Mouse (Mus musculus): ENCODE data around the gene Kmt2b. TPM values are rescaled to one million over a fixed set of nuclear protein-coding genes. Genes with fewer than 3 reads are reported as not detected.
A peak's percentile ranks its signal among the peaks of the same experiment; 100 is the strongest.

The Kmt2b gene
- total RNA-seq, 2 experiments from 2014 or later, result 40.0 to 48.4 TPM

DNA sequence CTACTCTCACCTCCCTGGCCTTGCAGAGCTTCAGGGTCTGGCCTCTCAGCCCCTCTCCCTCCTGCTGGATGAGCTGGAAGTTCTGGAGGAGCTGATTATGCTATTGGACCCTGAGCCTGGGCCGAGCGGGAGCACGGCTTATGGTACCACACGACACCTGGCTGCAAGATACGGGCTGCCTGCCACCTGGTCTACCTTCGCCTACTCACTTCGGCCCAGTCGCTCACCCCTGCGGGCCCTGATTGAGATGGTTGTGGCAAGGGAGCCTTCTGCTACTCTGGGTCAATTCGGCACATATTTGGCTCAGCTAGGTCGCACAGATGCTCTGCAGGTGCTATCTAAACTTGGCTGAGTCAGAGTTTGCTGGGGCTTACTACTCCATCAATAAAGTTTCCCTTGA lies 21.0 kb downstream of the Kmt2b start:
- DNase-seq (ENCODE audit: low spot score in 2 of 2), result no peak

DNA sequence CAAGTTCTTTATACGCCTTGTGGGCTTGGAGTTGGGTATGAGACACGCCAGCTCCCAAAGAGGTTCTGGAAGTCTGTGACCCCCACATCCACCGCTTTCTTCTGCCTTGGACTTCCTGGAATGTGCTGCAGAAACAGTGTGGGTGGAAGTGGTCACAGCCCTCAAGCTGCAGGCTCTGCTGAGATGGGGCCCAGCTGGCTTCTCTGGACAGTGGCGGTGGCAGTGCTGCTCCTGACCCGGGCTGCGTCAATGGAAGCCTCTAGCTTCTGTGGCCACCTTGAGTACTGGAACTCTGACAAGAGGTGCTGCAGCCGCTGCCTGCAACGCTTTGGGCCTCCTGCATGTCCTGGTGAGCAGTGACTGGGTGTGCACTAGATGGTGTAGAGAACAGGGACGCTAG lies 22.5 kb downstream of the Kmt2b start:
- DNase-seq (ENCODE audit: low spot score in 2 of 2), result no peak

DNA sequence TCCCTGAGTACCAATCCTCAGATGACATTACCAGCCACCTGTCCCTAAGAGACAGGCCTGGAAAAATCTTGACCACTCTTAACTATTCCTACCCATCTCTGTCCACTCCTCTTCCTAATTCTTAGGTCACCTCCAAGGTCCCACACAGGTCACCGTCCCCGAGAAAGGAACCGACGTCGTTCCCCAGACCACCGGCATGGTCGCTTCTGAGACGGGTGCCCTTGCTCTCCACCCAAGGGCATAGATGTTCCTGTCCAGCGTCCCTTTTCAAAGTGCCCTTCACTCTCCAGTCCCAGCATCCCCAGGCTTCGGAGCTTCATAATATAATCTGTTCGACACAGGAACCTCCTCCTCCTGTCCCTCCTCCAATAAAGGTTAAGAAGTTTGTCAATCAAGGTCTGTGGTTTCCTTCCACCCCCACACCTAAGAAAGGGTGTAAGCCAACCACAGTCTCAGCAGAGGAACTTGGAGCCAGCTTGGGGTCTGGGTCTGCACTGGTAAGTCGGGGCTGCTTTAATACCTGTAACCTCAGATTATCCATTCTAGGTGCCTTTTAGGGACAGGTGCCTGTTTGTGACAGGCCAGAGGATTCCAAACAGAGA lies 23.5 kb downstream of the Kmt2b start, which contains the start of gene Igflr1:
Gene Igflr1 (plus strand): TSS at position 458 of the 602 bp plus-strand sequence.
- no peak for DNase-seq (ENCODE audit: low spot score in 2 of 2)

DNA sequence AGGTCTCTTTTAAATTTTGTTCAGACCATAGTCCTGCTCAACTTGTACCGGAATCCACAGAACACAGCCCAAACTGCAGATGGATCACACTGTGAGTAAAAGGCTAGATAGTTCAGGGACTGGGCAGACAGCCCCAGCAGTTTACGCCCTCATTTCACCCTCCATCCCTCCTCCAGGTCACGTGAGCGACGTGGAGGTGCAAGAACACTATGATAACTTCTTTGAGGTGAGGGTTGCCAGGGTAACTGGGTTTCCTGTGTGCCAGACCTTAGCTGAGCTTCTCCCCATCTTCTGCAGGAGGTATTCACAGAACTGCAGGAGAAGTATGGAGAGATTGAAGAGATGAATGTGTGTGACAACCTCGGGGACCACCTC lies 24.6 kb downstream of the Kmt2b start:
- no peak for DNase-seq (ENCODE audit: low spot score in 2 of 2)

DNA sequence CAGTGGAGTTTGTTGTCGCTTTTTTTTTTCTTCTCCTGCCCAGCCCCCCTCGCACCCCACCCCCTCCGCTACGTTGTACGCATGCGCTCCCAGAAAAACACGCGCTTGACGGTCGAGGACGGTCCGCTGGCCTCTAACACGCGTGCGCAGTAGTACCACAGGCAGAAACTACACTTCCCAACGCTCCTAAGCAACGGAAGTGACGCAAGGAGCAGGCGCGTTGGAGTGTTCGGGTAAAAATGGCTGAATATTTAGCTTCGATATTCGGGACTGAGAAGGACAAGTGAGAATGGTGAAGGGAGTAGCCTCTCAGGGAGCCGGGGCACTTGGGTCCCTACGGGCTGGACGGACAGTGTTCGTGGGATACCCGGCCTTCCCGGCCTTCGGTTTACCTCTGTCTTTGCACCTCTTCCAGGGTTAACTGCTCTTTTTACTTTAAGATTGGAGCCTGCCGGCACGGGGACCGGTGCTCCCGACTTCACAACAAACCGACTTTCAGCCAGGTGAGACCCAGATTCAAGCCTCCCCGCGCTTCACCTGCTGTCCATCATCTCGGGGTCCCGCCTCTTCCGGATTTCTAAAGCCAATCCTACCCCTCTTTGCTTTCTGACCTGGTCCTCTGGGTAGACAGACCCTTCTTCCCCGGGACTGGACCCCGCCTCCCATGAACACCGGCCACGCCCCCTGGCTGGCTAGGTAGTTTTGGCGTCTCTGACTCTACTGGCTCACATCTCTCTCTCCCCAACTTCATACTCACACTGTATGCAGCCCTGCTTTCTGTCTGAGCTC lies 25.2 kb downstream of the Kmt2b start, which contains the start of the genes U2af1l4, Gm49396 and Psenen:
Gene U2af1l4 (plus strand): TSS at position 185 of the 789 bp plus-strand sequence.
Gene Gm49396 (plus strand): TSS at position 228 of the 789 bp plus-strand sequence.
Gene Psenen (minus strand): TSS at position 511 of the 789 bp plus-strand sequence.
- peak; percentile 95 to 96 for DNase-seq (ENCODE audit: low spot score in 2 of 2)

DNA sequence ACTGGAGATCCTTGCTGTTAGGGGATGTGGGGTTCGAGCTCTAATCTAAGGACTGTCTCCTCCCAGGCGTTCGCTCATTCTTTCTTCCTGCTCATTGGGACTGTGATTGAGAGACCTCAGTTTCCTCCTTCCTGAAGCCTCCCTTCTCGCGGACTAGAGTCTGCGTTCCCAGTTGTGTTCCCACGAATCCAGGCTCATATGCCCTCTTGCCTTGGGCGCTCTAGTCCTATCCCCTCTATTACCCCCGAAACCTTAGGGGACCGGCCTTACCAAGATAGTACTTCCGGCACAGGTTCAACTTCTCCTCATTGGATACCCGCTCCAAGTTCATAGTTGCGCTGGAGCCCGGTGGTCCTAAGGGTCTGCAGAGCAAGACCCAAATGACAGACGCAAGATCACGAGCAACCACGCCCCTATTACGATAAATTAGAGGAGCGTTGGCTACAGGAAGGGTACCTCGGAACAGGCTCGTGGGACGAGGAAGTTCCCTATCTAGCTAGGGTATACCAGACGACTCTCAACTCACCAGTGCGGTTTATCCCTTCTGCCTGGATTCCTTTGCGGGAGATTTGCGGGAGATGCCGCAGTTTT lies 25.9 kb downstream of the Kmt2b start:
- DNase-seq (ENCODE audit: low spot score in 2 of 2), result peak in 1 of 2 experiments; percentile 24

DNA sequence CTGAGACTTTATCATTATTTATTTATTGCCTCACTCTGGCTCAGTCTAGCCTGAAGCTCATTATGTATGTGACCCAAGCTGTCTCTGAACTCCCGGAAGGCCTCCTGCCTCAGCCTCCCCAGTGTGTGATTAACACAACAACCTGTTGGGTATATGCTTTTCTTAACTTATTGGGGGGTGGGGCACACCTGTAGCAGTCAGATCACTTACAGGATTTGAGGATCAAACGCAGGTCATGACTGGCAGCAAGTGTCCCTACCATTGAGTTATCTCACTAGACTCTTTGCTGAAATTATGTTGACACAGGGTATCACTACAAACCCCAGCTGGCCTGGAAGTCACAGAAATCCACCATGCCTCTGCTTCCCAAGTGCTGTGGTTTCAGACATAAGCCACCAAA lies 28.2 kb downstream of the Kmt2b start:
- no peak for DNase-seq (ENCODE audit: low spot score in 2 of 2)

DNA sequence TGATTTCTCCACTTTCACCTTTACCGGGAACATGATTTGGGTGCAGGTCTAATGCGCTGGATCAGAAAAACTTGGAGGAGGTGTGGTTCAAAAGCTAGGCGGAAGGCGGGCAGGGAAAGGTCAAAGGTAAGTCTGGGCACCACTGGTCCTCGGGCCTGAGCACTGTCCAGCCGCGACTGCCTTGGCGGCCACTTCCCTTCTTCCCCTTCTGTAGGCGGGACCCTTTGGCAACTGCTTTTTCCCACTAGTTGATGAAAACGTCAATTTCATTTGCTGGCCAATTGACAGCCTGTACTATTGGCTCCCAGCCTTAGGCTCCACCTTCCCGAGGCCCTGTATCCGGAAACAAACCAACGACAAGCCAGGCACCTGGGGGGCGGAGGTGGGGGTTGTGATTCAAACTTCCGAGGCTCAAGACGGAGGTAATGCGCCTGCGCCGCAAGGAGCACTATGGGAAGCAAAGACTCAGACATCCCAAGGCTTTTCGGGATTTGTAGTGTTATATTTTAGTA lies 29.0 kb downstream of the Kmt2b start, which contains the start of gene Lin37:
Gene Lin37 (minus strand): TSS at position 396 of the 512 bp plus-strand sequence.
- DNase-seq (ENCODE audit: low spot score in 2 of 2), result peak; percentile 96 to 98

DNA sequence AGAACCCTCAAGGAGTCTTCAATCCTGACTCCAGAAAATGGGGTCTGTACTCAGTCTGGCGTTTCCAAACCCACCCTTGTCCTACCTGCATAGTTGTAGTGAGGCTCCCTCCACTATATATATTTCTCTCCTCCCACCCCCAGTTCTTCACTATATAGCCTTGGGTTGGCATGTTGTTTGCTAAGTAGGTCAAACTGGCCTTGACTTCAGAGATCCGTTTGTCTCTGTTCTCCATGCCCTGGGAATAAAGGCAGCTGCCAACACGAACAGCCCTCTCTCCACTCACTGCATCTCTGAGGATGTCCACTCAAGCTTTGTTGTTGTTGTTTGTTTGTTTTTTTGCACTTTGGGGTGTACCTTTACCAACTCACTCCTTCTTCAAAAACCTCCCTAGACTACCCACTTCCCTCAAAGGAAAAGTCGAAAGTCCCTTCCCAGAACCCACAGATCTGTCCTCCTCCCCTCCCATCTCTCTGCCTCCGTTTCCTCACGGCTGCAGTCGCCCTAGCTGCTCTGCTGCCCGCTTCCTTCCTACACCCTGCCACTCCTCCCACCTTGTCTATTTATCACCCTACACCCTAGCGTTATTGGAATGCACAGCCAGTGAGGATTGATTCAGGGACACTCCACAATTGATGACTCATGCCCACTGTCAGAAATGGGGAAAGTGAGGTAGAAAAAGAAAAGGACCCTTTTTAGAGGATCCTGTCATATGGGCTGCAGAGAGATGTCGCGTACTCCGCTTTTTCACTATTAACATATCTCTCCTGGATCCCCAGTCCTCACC lies 29.7 kb downstream of the Kmt2b start:
- no peak for DNase-seq (ENCODE audit: low spot score in 2 of 2)

DNA sequence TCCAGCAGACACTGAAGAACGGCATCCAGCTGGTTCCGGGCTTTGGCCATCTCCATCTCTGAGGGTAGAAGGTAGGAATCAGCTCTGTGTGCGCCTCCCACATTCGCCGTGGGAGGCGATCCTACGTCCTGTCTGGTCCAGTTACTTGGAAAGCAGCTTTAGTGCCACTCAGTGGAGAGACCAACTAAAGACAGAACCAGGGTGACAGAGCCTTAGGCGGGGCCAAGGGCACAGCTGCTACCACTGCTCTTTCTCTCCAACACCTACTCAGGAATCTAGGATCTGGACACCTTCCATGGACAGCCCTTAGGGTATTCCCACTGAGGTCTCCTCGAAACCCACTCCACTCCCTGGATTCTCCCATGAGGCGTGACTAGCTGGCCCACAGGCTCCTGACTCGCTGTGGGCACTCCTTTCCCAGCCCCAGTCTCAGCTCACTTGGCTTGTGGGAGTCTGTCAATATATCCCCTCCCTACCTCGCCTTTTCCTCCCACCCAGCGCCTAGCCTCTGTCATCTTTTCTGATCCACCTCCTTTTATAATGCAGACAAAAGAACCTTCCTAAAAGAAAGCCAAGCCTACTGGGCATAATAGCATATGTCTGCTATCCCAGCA lies 30.5 kb downstream of the Kmt2b start:
- peak in 1 of 2 experiments; percentile 40 for DNase-seq (ENCODE audit: low spot score in 2 of 2)

DNA sequence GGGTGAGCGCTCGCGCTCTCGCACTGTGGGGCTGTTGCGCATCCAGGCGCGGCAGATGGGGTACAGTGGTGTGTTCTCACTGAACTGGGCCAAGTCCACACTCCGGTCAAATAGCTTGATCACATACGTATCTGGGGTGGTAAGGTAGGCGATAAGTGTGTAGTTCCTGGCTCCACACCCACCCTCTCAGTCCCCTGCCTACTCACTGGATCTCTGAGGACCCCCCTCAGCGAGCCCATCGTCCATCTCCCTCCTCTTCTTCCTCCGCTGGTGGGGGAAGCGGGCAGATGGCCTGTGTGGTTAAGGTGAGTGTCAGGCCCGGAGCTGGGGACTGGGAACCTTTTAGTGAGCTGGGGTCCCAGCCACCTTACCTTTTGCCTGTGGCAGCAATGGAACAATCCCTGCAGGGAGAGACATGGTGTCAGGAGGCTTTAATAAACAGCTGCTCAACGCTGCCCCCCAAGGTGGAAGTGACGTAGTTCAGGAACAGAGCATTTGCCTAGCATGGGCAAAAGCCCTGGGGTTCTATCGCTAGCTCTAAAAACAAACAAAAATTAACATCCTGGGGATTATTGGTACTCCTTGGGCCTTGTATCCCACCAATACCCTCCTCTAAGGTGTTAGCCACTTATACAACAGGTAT lies 31.5 kb downstream of the Kmt2b start:
- DNase-seq (ENCODE audit: low spot score in 2 of 2), result no peak

DNA sequence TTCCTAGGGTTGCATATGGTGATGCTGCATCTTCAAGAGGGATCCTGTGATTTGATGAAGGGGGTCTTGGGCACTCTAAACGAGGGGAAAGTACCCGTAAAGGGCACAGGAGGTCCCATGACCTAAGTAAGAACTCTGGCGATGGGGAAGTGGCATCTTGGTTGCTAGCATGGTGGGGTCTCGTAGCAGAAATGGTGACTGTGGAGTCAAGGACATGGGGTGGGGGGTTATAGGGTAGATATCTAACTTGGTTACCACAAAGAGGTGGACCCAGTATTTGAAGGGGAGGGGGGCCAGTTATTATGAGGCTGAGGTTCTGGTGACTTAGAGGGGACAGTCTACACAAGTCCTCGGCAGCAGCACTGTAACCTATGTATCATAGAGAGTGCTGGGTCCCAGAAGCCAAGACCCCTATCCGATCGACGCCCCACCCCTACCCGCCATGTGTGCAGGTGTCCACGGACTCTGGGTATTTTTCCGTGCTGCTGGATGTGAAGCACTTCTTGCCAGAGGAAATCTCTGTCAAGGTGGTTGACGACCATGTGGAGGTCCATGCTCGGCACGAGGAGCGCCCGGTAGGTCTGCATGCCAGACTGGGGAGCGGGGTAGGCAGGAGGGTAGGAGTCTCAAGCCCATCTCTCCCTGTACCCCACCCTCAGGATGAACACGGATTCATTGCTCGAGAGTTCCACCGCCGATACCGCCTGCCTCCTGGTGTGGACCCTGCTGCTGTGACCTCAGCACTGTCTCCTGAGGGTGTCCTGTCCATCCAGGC lies 34.5 kb downstream of the Kmt2b start:
- no peak for DNase-seq (ENCODE audit: low spot score in 2 of 2)

DNA sequence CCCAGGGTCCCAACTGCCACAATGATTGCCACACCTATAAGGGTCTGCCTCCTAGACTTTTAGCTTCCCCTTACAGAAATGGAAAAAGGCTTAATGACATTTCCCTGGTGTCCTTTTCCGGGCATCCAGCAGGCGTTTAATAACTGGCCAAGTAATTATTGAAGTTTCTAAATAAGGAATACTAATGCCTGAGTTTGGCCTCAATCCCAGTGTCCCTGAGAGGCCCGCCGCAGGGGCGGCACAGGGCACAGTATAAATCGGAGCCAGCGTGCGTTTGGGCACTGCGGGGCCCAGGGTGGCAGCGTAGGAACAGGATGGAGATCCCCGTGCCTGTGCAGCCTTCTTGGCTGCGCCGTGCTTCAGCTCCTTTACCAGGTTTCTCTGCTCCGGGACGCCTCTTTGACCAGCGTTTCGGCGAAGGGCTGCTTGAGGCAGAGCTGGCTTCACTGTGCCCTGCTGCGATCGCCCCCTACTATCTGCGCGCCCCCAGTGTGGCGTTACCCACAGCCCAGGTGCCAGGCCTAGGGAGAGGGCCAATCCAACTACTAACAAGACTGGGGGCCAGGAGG lies 35.4 kb downstream of the Kmt2b start:
- DNase-seq (ENCODE audit: low spot score in 2 of 2), result peak in 1 of 2 experiments; percentile 45

DNA sequence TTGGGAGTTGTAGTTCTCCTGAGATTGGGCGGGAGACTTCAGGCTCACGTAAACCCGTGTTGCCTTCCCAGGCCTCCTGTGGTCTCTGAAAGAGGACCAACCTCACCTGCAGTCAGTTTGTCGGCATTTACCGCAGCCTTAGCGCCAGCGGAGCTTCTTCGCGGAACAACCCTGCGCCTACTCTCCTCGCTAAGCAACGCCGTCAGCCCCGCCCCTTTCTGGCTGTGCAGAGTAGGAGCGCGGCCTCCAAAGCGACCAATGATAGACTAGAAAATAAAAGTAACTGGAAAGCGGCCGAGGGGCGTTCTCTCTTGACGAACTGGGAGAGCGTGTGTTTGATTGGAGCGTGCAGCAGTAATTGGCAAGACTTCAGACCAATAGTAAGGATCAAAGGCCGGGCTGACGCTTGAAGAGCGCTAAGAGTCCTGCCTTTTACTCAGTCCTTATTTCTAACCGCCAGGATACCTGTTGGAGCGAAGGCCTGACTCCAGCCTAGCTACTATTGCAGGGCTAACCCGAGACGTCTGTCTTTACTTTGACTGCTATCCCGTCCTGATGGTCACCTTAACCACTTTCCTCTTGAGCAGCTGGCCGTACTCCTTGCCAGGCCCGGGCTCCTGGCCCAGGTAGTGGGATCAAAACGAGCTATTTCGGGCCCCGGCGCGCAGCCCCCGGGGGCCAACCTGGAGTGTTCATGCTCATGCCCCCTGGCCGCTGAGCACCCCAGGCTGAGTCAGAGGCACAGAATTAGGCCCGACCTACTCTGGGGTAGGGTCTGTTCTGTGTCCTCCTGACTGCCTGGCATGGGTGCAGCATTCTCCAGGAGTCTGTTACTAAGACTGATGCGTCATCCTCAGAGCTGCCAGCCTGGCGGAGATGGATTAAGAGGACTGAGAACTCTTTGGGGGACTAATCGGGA lies 36.2 kb downstream of the Kmt2b start, which contains the start of the genes Hspb6 and Proser3:
Gene Hspb6 (plus strand): TSS at position 77 of the 919 bp plus-strand sequence.
Gene Proser3 (minus strand): TSS at position 198 of the 919 bp plus-strand sequence.
- DNase-seq (ENCODE audit: low spot score in 2 of 2), result peak; percentile 92 to 97

DNA sequence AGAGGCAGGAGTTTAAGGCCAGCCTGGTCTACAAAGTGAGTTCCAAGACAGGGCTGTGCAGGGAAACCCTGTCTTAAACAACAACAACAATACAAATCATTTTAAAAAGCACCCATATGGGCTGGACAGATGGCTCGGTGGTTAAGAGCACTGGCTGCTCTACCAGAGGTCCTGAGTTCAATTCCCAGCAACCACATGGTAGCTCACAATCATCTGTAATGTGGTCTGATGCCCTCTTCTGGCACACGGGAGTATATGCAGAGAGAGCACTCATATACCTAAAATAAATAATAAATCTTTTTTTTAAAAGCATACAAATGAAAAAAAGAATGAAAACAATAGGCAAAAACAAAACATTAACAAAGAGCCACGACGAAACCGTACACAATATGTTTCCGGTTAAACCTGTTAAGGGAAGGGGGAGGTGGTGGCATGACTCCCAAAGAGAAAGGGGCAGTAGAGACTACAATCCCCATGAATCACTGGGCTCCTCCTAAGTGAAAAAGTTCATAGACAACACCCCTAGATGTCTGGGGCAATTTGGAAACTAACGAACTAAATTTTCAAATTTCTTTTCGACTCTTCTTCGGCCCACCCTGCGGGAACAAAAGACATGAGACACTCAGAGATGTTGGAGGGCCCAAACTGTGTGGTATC lies 37.0 kb downstream of the Kmt2b start:
- no peak for DNase-seq (ENCODE audit: low spot score in 2 of 2)

DNA sequence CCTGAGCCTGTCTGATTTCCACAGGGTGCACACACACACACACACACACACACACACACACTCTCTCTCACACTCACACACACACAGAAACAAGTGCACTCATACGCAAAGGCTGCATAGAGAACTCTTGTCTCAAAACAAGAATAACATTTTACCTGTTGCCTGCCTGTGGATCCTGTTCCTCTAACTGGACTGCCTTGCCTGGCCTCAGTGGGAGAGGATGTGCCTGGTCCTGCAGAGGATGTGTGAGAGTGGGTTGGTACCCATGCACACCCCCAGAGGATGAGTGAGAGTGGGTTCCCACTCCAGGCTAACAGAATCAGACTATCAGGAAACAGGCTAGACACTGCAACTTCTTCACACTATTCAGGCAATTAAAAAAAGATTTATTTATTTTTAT lies 37.9 kb downstream of the Kmt2b start:
- no peak for DNase-seq (ENCODE audit: low spot score in 2 of 2)

DNA sequence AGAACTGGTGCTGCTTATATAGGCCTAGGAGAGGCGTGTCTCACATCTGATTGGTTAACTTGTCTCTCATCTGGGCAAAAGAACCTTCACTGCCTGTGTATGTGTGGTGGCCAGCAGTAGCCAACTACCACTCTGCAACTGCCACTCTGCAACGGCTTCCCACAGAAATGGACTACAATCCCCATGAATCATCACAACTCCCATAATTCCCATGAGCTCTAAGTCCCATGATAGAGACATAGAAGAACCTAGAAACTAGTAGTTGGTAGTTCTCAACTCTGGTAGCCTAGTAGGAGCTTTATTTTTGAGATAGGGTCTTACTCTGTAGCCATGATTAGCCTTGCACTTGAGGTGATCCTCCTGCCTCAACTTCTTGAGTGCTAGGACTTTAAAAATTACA lies 38.6 kb downstream of the Kmt2b start:
- DNase-seq (ENCODE audit: low spot score in 2 of 2), result no peak
